In genomic region chr1:42686194-42687131, GRCm38 (mm10) we compare ENCODE assay signal across 9 mouse cellular contexts. TPM values are rescaled to one million over a fixed set of nuclear protein-coding genes. Genes with fewer than 3 reads are reported as not detected.
DNase-seq lines count a peak whose midpoint lies in the region; ATAC-seq lines count a peak whose summit lies in the region.
"Had no signal": no experiment of that assay in that cellular context is flagged by ENCODE, and none has a peak within 500 bp of the region (broad histone marks: within the 10 kb centered on the region; RNA-seq: fewer than 3 reads in every experiment).

No protein-coding gene starts in this region.

- WGBS in heart, embryonic 15.5 days, result 1% methylated on average over 53 of the region's 53 CpGs

- DNase-seq in heart, adult 8-10 months (ENCODE audit: low spot score), result no peak
- peak; percentile 43 to 46 for DNase-seq in cerebellum, postnatal 25 days
- DNase-seq in frontal cortex, postnatal 36 days (ENCODE audit: low spot score in 2 of 2), result peak; percentile 64 to 69
- peak; percentile 65 to 73 for DNase-seq in layer of hippocampus, postnatal 36 days
- DNase-seq in retina, embryonic 14.5 days (ENCODE audit: low spot score), result peak; percentile 60
- no peak for DNase-seq in ovary, postnatal 36 days (ENCODE audit: low spot score)
- DNase-seq in lung, postnatal 25 days (ENCODE audit: low spot score), result no peak

- no peak for ATAC-seq in heart, embryonic 15.5 days (replicated peaks; ENCODE audit: insufficient number of reproducible peaks, insufficient read depth, low FRiP score, low read depth)

- peak overlapping the region; percentile 44 for H3K4me3 ChIP-seq in heart, embryonic 15.5 days

- no peaks in the 10 kb centered on the region for H3K9me3 ChIP-seq in heart, embryonic 15.5 days (replicated peaks)

- no peaks in the 10 kb centered on the region for H3K36me3 ChIP-seq in heart, embryonic 15.5 days

- H3K27me3 ChIP-seq in heart, embryonic 15.5 days, result peaks cover 95% of the 10 kb centered on the region

- H3K9ac ChIP-seq in heart, embryonic 15.5 days, result no peak overlapping the region

- no peak overlapping the region for H3K27ac ChIP-seq in heart, embryonic 15.5 days

- H3K4me2 ChIP-seq in heart, embryonic 15.5 days, result peak overlapping the region; percentile 61

- peaks cover 25% of the 10 kb centered on the region for H3K4me1 ChIP-seq in heart, embryonic 15.5 days (replicated peaks)

RNA-seq across cellular contexts. Expression of gene Pou3f3, which starts 9.1 kb away (rescaled TPM):
- polyA plus RNA-seq in heart, embryonic 15.5 days (2015; fragmentation: Nextera tagmentation; extraction: Ambion mirVana), result 0.03 and 0.06 TPM in 2 replicates
- total RNA-seq in heart, adult 8-10 months (2022), result under 1 TPM in 1 of 4 experiments, not detected in 3; 0.09 TPM
- total RNA-seq in layer of hippocampus, postnatal 36 days (2021), result 10 to 100 TPM; 67.8 to 68.4 TPM
- polyA plus RNA-seq: small intestine, adult 2 months had no signal

Comparison
In these comparisons a context has a peak if more than half of its experiments do, and no peak if none do; other contexts are left out.
1. DNase-seq: peak in cerebellum, postnatal 25 days (2 of 2), frontal cortex, postnatal 36 days (2 of 2), layer of hippocampus, postnatal 36 days (2 of 2) and retina, embryonic 14.5 days (single experiment); none in heart, adult 8-10 months (single experiment), ovary, postnatal 36 days (single experiment) and lung, postnatal 25 days (single experiment).
2. RNA of gene Pou3f3, which starts 9.1 kb away (total RNA-seq): 67.8 to 68.4 TPM in layer of hippocampus, postnatal 36 days; 0.09 TPM in heart, adult 8-10 months; every median in the first group is over 10 times any median in the second.